Mouse (Mus musculus) neural tube, embryonic 14.5 days (tissue): ENCODE results near the gene Gm428. TPM values are rescaled to one million over a fixed set of nuclear protein-coding genes. Genes with fewer than 3 reads are reported as not detected.
"Not testable (repeated sequence)": the region's sequence is repeated elsewhere in the genome, so short reads cannot be mapped to it uniquely, and the experiment has no call there.

Experiments
- ATAC-seq: fragments of 200-750 bp; cut with Nextera tagmentation; 2 replicates; pipeline ENCODE4 v1.8.0; 2017; ENCODE audit warnings: low read depth, mild to moderate bottlenecking, moderate TSS enrichment, moderate library complexity
- H3K27ac ChIP-seq: fragments of 300-500 bp; sonication (generic); 2 replicates; pipeline ENCODE4 v1.5.1; 2014; ENCODE audit warnings: low read depth, mild to moderate bottlenecking, control low read depth, low read length, moderate library complexity, mixed read lengths
- H3K27me3 ChIP-seq: fragments of 300-500 bp; sonication (generic); 2 replicates; pipeline ENCODE4 v1.6.1; 2014; ENCODE audit warnings: low read length; ENCODE audit not compliant: control insufficient read depth, insufficient read depth
- H3K36me3 ChIP-seq: fragments of 300-500 bp; sonication (generic); 2 replicates; pipeline ENCODE4 v1.6.1; 2014; ENCODE audit warnings: low read length, mixed read lengths; ENCODE audit not compliant: control insufficient read depth, insufficient read depth
- H3K4me1 ChIP-seq: fragments of 300-500 bp; sonication (generic); 2 replicates; pipeline ENCODE4 v1.6.1; 2014; ENCODE audit warnings: low read length; ENCODE audit not compliant: control insufficient read depth, insufficient read depth
- H3K4me2 ChIP-seq: fragments of 300-500 bp; sonication (generic); 2 replicates; pipeline ENCODE4 v1.6.1; 2014; ENCODE audit warnings: mild to moderate bottlenecking, low read depth, low read length, control low read depth
- H3K4me3 ChIP-seq: fragments of 300-500 bp; sonication (generic); 2 replicates; pipeline ENCODE4 v1.5.1; 2014; ENCODE audit warnings: low read depth, low read length, control low read depth, mixed read lengths
- H3K9ac ChIP-seq: fragments of 300-500 bp; sonication (generic); replicated peaks from 2 replicates; pipeline ENCODE4 v1.6.1; 2014; ENCODE audit warnings: low read depth, mild to moderate bottlenecking, control low read depth, low read length, mixed read lengths
- H3K9me3 ChIP-seq: fragments of 300-500 bp; sonication (generic); 2 replicates; pipeline ENCODE4 v1.6.1; 2016; ENCODE audit warnings: low read length; ENCODE audit not compliant: control insufficient read depth
- WGBS: fragments of 180-500 bp; shearing (Covaris S2); extraction: QIAGEN DNeasy Blood & Tissue Kit; methylation state at CpG from one replicate; pipeline ENCODE4 v1.1.7; 2014; 5-methylcytosine and 5-hydroxymethylcytosine counted together
- polyA plus RNA-seq: library from polyadenylated mRNA; unstranded; fragments of >200 nt; fragmentation: Nextera tagmentation; extraction: Ambion mirVana; gene quantifications from 2 replicates; pipeline ENCODE4 v1.2.1, GENCODE M21; 2014

Gm428 gene
- not detected in 2 replicates for polyA plus RNA-seq

DNA sequence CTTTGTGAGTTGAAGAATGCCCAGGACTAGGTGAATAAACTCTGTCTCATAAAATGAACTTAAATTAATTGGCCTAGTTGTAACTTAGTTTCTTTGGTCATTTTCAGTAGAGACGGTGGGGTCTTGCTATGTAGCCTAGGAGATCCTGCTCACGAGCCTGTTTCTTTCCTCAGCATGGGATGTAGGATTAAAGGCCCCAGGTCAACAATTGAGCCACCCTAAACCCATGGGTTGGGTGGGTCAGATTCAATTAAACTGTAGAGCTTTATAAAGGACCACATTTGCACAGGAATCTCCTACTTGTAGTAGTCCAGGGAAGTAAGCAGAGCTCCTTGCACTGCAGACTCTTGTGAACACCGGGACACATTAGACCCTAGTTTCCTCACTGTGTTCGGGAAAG lies at the start of gene Gm428:
Gene Gm428, plus strand, starts transcription at position 301 of the 400 bp plus-strand sequence.
- not testable (repeated sequence) for H3K4me2 ChIP-seq, H3K36me3 ChIP-seq, H3K9me3 ChIP-seq, H3K4me1 ChIP-seq, H3K4me3 ChIP-seq, ATAC-seq, H3K27ac ChIP-seq, H3K9ac ChIP-seq, H3K27me3 ChIP-seq
- WGBS = no CpG with 5 or more reads among the region's 4 CpGs

DNA sequence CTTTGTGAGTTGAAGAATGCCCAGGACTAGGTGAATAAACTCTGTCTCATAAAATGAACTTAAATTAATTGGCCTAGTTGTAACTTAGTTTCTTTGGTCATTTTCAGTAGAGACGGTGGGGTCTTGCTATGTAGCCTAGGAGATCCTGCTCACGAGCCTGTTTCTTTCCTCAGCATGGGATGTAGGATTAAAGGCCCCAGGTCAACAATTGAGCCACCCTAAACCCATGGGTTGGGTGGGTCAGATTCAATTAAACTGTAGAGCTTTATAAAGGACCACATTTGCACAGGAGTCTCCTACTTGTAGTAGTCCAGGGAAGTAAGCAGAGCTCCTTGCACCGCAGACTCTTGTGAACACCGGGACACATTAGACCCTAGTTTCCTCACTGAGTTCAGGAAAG lies 45.5 kb upstream of the Gm428 start, which contains the start of gene Gm11236:
Gene Gm11236, plus strand, starts transcription at position 301 of the 400 bp plus-strand sequence.
- H3K9me3 ChIP-seq, H3K36me3 ChIP-seq: not testable (repeated sequence)

DNA sequence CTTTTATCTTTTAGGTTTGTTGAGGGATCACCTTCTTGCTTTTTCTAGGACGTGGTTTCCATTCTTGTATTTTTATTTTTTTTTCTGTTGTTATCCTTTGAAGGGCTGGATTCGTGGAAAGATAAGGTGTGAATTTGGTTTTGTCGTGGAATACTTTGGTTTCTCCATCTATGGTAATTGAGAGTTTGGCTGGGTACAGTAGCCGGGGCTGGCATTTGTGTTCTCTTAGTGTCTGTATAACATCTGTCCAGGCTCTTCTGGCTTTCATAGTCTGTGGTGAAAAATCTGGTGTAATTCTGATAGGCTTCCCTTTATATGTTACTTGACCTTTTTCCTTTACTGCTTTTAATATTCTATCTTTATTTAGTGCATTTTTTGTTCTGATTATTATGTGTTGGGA lies 21.5 kb upstream of the Gm428 start:
- not testable (repeated sequence) for H3K9me3 ChIP-seq, H3K4me2 ChIP-seq, H3K4me1 ChIP-seq, H3K27me3 ChIP-seq, H3K27ac ChIP-seq, H3K9ac ChIP-seq, ATAC-seq, H3K4me3 ChIP-seq, H3K36me3 ChIP-seq
- 84% methylated on average over 4 of the region's 4 CpGs for WGBS

More for the DNA sequence above, 45.5 kb upstream of the Gm428 start, which contains the start of gene Gm11236:
- not testable (repeated sequence) for H3K4me2 ChIP-seq, H3K4me3 ChIP-seq, H3K27ac ChIP-seq, H3K9ac ChIP-seq, H3K4me1 ChIP-seq, ATAC-seq, H3K27me3 ChIP-seq
- no CpG with 5 or more reads among the region's 4 CpGs for WGBS

DNA sequence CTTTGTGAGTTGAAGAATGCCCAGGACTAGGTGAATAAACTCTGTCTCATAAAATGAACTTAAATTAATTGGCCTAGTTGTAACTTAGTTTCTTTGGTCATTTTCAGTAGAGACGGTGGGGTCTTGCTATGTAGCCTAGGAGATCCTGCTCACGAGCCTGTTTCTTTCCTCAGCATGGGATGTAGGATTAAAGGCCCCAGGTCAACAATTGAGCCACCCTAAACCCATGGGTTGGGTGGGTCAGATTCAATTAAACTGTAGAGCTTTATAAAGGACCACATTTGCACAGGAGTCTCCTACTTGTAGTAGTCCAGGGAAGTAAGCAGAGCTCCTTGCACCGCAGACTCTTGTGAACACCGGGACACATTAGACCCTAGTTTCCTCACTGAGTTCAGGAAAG lies 15.3 kb upstream of the Gm428 start, which contains the start of gene Gm11239:
Gene Gm11239, plus strand, starts transcription at position 301 of the 400 bp plus-strand sequence.
- H3K4me2 ChIP-seq = not testable (repeated sequence)
- no CpG with 5 or more reads among the region's 4 CpGs for WGBS

DNA sequence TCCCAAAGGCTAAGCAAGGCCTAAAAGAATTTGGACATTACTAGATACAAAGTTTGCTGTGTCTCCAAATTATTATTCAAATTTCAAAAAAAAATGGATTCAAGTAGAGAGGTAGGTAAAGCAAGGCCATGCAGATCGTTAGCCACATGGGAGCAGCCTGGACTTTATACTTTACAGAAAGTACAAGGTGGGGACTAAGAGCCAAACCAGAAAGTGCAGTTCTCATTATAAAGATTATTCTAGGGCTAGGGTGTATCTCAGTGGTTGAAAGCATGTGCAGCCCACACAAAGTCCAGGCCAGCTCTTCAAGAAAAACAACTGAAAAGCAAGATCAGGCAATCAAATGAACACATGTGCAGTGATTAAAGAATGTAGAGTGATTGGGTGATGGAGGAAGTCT lies 35.4 kb downstream of the Gm428 start:
- H3K9ac ChIP-seq = no peak overlapping the region
- WGBS = 94% methylated on average over 1 of the region's 1 CpGs
- H3K27me3 ChIP-seq = no peaks in the 10 kb centered on the region
- no peaks in the 10 kb centered on the region for H3K4me1 ChIP-seq
- H3K9me3 ChIP-seq = no peaks in the 10 kb centered on the region
- no peak for ATAC-seq
- no peak overlapping the region for H3K4me2 ChIP-seq
- H3K4me3 ChIP-seq = no peak overlapping the region
- H3K27ac ChIP-seq = no peak overlapping the region
- H3K36me3 ChIP-seq = no peaks in the 10 kb centered on the region

More for the DNA sequence above, 15.3 kb upstream of the Gm428 start, which contains the start of gene Gm11239:
- not testable (repeated sequence) for H3K9me3 ChIP-seq, H3K27ac ChIP-seq, ATAC-seq, H3K4me1 ChIP-seq, H3K36me3 ChIP-seq, H3K27me3 ChIP-seq, H3K4me3 ChIP-seq, H3K9ac ChIP-seq

DNA sequence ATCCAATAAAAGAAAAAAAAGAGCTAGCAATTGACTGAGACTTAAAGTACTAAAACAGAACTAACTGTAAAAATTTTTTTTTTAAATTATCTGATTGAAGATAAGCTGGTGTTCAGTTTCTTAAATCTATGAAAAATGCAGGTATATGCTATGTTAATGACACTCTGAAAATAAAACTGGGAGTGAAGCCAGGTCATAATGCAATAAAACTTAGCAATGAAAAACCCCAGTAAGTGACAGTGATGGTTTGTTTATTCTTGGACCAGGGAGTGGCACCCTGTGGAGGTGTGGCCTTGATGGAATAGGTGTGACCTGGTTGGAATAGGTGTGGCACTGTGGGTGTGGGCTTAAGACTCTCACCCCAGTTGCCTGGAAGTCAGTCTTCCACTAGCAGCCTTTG lies 36.5 kb downstream of the Gm428 start:
- ATAC-seq = no peak

More for the DNA sequence above, 36.5 kb downstream of the Gm428 start:
- Histone ChIP-seq H3K9ac (no peak overlapping the region), H3K4me1 (no peaks in the 10 kb centered on the region), H3K36me3 (no peaks in the 10 kb centered on the region), H3K4me3 (no peak overlapping the region), H3K9me3 (no peaks in the 10 kb centered on the region), H3K27ac (no peak overlapping the region), H3K27me3 (no peaks in the 10 kb centered on the region), H3K4me2 (no peak overlapping the region)

Other genes with a start within 250 kb of the Gm428 start
- not detected in 2 replicates for gene Gm11238, start 75.6 kb upstream of the Gm428 start, polyA plus RNA-seq
- gene Gm11237, start 60.5 kb upstream of the Gm428 start, polyA plus RNA-seq = not detected in 2 replicates
- not detected in 2 replicates for gene Gm11236, start 45.4 kb upstream of the Gm428 start, polyA plus RNA-seq
- not detected in 2 replicates for gene Gm11239, start 15.2 kb upstream of the Gm428 start, polyA plus RNA-seq
- 0.60 and 0.62 TPM in 2 replicates for gene Rasef, start 107.5 kb downstream of the Gm428 start, polyA plus RNA-seq
- gene Gm11758, start 192.8 kb downstream of the Gm428 start, polyA plus RNA-seq = not detected in 2 replicates
- gene Gm11757, start 207.6 kb downstream of the Gm428 start, polyA plus RNA-seq = not detected in 2 replicates
- gene Gm13871, start 222.4 kb downstream of the Gm428 start, polyA plus RNA-seq = not detected in 2 replicates
- not detected in 2 replicates for gene Gm11756, start 237.2 kb downstream of the Gm428 start, polyA plus RNA-seq